Mouse (Mus musculus) adrenal gland, adult (tissue): ENCODE measurements around the gene 2900026A02Rik.

Experiments
- DNase-seq, 2 experiments: peaks; one replicate each; pipeline ENCODE4 v3.0.0; 2022 to 2023; ENCODE audit warnings: low spot score in 1 of 2; ENCODE audit not compliant: inconsistent age in 2 of 2

Gene 2900026A02Rik

GRCm38 (mm10) chr5:113212156-113212835 is 8.7 kb downstream of the 2900026A02Rik start:
- DNase-seq: peak in 1 of 2 experiments; percentile 19

GRCm38 (mm10) chr5:113210314-113210713 is 10.7 kb downstream of the 2900026A02Rik start:
- DNase-seq: no peak

GRCm38 (mm10) chr5:113209898-113210297 is 11.1 kb downstream of the 2900026A02Rik start:
- DNase-seq: peak in 1 of 2 experiments; percentile 77

GRCm38 (mm10) chr5:113209401-113209750 is 11.7 kb downstream of the 2900026A02Rik start:
- no peak for DNase-seq

GRCm38 (mm10) chr5:113208622-113209400 is 12.2 kb downstream of the 2900026A02Rik start:
- DNase-seq: peak; percentile 35 to 64

- peak; percentile 47 to 60 for DNase-seq
These were observed 13.0 kb downstream of the 2900026A02Rik start for GRCm38 (mm10) chr5:113208048-113208447.

- no peak for DNase-seq
These were observed 14.2 kb downstream of the 2900026A02Rik start for GRCm38 (mm10) chr5:113206670-113207352.

GRCm38 (mm10) chr5:113204193-113204592 is 16.8 kb downstream of the 2900026A02Rik start:
- no peak for DNase-seq

- DNase-seq: no peak
These were observed 21.3 kb downstream of the 2900026A02Rik start for GRCm38 (mm10) chr5:113199772-113200134.

GRCm38 (mm10) chr5:113199126-113199771 is 21.8 kb downstream of the 2900026A02Rik start:
- DNase-seq: no peak

GRCm38 (mm10) chr5:113196916-113197794 is 23.9 kb downstream of the 2900026A02Rik start:
- DNase-seq: no peak

- no peak for DNase-seq
These were observed 25.1 kb downstream of the 2900026A02Rik start for GRCm38 (mm10) chr5:113195907-113196306.

- DNase-seq: no peak
These were observed 25.6 kb downstream of the 2900026A02Rik start for GRCm38 (mm10) chr5:113195451-113195850.

- DNase-seq: no peak
These were observed 27.3 kb downstream of the 2900026A02Rik start for GRCm38 (mm10) chr5:113193762-113194161.

GRCm38 (mm10) chr5:113191901-113192300 is 29.1 kb downstream of the 2900026A02Rik start:
- no peak for DNase-seq

GRCm38 (mm10) chr5:113190558-113190957 is 30.5 kb downstream of the 2900026A02Rik start:
- no peak for DNase-seq

- DNase-seq: no peak
These were observed 39.6 kb downstream of the 2900026A02Rik start for GRCm38 (mm10) chr5:113181441-113181840.

GRCm38 (mm10) chr5:113180755-113181154 is 40.3 kb downstream of the 2900026A02Rik start:
- DNase-seq: no peak

GRCm38 (mm10) chr5:113179843-113180682 is 41.0 kb downstream of the 2900026A02Rik start:
- DNase-seq: peak; percentile 84 to 95
